Mouse (Mus musculus): ENCODE results near the gene Paqr9.
"Not testable (repeated sequence)": the region's sequence is repeated elsewhere in the genome, so short reads cannot be mapped to it uniquely, and the experiment has no call there.

The Paqr9 gene

GRCm38 (mm10) chr9:95559059-95559935 lies at the start of gene Paqr9:
TSS of gene Paqr9 (plus strand) at chr9:95559657.
- no peak for DNase-seq

- no peak for DNase-seq
Observed at GRCm38 (mm10) chr9:95510693-95511404, 48.6 kb upstream of the Paqr9 start.

- peak; percentile 90 to 92 for DNase-seq
Observed at GRCm38 (mm10) chr9:95511472-95512330, 47.8 kb upstream of the Paqr9 start, which contains the start of gene U2surp. TSS of gene U2surp (minus strand) at chr9:95511996.

GRCm38 (mm10) chr9:95512331-95513030 lies 47.0 kb upstream of the Paqr9 start:
- peak in 1 of 2 experiments; percentile 7 for DNase-seq

- no peak for DNase-seq
Observed at GRCm38 (mm10) chr9:95513776-95514175, 45.7 kb upstream of the Paqr9 start.

- not testable (repeated sequence) for DNase-seq
Observed at GRCm38 (mm10) chr9:95514361-95514760, 45.1 kb upstream of the Paqr9 start.

GRCm38 (mm10) chr9:95520563-95520962 lies 38.9 kb upstream of the Paqr9 start:
- DNase-seq, result no peak

GRCm38 (mm10) chr9:95521031-95521430 lies 38.4 kb upstream of the Paqr9 start:
- no peak for DNase-seq

GRCm38 (mm10) chr9:95521566-95521965 lies 37.9 kb upstream of the Paqr9 start:
- DNase-seq, result no peak

GRCm38 (mm10) chr9:95522561-95522960 lies 36.9 kb upstream of the Paqr9 start:
- DNase-seq, result no peak

- DNase-seq, result no peak
Observed at GRCm38 (mm10) chr9:95525376-95525775, 34.1 kb upstream of the Paqr9 start.

GRCm38 (mm10) chr9:95525961-95526360 lies 33.5 kb upstream of the Paqr9 start:
- DNase-seq, result no peak

- DNase-seq, result no peak
Observed at GRCm38 (mm10) chr9:95527676-95528075, 31.8 kb upstream of the Paqr9 start.

- no peak for DNase-seq
Observed at GRCm38 (mm10) chr9:95531144-95531543, 28.3 kb upstream of the Paqr9 start.

- no peak for DNase-seq
Observed at GRCm38 (mm10) chr9:95533817-95534216, 25.6 kb upstream of the Paqr9 start.

- no peak for DNase-seq
Observed at GRCm38 (mm10) chr9:95539176-95539800, 20.2 kb upstream of the Paqr9 start.

GRCm38 (mm10) chr9:95540487-95540886 lies 19.0 kb upstream of the Paqr9 start:
- peak in 1 of 2 experiments; percentile 9 for DNase-seq

GRCm38 (mm10) chr9:95541208-95541607 lies 18.2 kb upstream of the Paqr9 start:
- no peak for DNase-seq

GRCm38 (mm10) chr9:95541650-95542432 lies 17.6 kb upstream of the Paqr9 start:
- no peak for DNase-seq

GRCm38 (mm10) chr9:95542475-95542874 lies 17.0 kb upstream of the Paqr9 start:
- no peak for DNase-seq

- DNase-seq, result no peak
Observed at GRCm38 (mm10) chr9:95544598-95544997, 14.9 kb upstream of the Paqr9 start.

All from thymus, adult 18-20 months (tissue).